Mouse (Mus musculus) NIH3T3 (cell line): ENCODE measurements around the gene Satl1.

Source experiments
- DNase-seq: peaks from one replicate; pipeline ENCODE4 v3.0.0-alpha.2; 2012; ENCODE audit warnings: low read depth

Satl1 gene

DNA sequence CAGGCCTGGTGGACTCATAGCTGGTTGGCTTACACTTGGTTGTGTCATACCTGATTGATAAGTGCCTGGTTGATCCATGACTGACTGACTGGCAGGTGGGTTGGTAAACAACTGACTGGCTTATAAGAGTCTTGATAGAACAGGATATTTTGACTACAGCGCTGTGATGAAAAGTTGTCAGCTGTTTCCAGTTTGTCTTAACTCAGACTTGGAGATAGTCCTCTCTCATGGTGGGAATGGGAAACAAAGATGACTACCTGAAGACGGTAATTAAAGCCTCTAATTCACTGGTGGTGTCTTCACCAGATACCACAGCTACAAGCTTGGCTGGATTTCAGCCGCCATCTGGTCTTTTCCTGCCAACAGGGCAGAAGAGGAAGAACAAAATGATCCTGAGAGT lies at the start of gene Satl1:
Gene Satl1, minus strand, starts transcription at position 101 of the 400 bp plus-strand sequence.
- no peak for DNase-seq

DNA sequence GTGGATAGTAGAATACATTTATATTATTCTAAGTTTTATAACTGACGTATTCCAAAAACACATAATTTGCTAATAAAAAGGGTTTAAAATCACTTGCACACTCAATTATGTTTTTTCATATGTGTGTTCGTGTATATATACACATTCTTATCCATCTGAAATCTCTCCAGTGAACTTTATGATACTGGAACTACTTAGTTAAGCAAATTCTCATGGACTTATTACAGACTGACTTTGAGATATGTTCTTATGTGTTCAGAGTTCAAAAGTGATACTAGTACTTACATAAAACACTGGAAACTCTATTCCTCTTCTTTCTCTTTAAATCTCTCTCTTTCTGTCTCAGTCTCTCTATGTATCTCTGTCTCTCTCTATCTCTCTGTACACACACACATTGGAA lies 31.5 kb upstream of the Satl1 start:
- no peak for DNase-seq

DNA sequence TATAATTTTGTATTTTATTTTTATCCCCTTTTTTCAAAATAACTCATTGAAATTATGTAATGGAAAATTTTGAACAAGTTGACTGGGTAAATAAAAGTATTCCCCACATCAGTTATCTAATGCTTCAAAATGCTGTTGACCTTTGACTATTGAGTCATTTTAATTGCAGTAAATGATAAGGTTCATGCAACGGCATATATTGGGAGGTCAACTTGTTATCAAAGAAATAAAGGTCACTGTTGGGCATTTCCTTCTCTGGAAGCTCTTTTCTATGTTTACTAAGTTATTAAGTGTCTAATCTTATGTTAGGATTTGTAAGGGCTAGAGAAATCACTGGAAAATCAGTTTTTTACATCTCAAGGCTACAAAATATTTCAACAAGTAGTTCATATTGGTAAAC lies 31.0 kb upstream of the Satl1 start:
- DNase-seq = no peak

DNA sequence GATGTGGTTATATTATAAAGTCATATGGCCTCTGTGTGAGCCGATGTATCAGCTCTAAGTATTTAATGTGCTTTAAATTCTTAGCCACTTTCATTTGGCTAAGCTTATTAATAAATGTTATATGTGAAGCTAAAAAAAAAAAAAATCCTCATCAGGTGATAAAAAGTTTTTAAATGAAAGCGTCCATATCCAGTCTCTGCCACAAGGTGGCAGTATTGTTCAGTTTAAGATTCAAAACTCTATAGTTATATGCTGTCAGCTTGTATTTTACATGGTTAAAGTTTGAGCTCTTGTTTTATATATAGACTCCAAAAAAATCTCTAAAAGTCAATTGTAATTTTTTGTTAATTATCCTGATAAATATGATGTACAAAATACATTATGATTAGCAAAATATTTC lies 16.4 kb upstream of the Satl1 start:
- peak; percentile 73 for DNase-seq

DNA sequence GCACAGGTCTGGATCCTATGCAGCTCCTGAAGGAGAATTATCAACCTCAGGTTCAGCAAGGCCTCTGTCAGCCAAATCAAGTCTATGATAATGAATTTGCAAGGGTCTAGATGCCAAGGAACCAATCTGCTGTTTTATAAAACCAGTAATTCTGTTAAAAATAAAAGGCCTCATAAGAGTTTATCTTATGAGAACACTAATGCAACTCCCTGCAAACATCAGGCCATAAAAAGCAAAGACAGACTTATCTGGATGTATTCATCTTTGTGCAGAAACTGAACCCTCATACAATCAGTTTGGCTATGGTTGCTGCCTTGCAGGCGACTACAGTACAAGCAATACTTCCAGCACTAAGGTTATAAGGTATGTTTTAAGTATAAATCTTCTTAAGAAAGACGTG lies 5.7 kb upstream of the Satl1 start:
- no peak for DNase-seq

DNA sequence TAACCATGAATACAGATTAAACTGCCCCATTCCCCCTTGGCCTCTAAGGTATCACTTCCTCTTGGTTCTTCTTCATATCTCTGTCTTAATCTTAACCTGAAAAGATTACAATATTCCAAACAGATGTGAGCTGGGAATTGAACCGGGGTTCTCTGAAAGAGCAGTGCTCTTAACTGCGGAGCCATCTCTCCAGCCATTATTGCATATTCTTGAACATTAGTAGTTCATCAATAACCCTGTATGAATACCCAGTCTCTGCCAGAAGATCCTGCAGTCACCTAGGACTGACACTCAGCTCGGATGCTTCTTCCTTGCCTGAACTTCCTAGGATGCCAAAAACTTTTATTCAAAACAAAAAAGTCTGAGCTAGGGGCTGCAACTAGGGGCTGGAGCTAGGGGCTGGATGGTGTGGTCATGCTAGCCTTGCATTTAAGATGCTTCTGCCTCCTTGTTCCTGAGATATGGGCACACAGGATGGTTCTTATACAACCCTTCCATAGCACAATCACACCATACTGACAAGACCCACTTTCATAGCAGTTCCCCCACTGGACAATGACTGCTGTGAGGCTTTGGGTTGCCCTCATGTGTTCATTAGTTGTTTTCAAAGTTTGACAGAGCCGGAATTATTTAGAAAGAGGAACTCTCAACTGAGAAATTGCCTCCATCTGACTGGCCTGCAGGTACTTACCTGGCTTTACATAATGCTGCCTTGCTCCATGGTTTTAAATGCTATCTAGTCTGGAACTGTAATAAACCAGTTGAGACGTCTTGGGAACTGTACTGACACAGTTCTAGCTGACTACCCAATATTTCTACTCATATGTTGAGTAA lies 35.8 kb downstream of the Satl1 start:
- DNase-seq = peak; percentile 69

DNA sequence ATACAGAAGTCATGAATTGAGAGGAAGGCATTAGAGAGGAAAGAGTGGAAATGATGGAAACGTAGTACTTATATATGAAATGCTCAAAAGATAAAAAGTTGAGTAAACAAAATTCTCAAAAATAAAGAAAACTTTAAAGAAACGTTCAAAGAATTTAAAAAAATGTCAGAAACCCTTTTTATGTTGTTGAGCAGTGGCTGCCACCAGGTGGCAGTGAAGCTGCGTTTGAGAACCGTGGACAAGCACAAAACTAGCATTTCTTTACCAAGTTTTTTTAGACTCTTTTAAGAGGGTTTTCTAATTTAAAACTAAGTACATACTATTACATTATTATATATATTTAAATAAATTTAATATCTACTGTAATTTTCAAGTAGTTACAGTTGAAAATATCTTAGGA lies 38.2 kb downstream of the Satl1 start:
- DNase-seq = peak; percentile 44

DNA sequence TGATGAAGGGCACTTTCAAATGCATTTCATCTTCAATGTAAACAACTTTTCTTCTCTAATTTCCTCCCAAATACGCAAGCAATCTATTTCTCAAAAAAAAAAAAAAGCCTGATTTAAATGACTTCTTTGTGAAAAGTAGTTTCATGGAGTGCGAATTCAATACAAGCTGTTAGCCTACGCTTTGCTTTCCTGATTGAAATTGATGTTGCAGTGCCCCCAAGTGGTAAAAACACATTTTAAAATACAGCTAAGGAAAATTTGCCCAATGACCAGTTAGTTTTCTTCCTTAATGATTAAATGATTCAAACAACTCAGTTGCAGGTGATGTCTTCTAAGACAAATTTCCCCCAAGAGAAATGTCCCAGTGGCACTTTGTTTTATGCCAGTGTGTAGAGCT lies 58.2 kb downstream of the Satl1 start:
- peak; percentile 54 for DNase-seq

DNA sequence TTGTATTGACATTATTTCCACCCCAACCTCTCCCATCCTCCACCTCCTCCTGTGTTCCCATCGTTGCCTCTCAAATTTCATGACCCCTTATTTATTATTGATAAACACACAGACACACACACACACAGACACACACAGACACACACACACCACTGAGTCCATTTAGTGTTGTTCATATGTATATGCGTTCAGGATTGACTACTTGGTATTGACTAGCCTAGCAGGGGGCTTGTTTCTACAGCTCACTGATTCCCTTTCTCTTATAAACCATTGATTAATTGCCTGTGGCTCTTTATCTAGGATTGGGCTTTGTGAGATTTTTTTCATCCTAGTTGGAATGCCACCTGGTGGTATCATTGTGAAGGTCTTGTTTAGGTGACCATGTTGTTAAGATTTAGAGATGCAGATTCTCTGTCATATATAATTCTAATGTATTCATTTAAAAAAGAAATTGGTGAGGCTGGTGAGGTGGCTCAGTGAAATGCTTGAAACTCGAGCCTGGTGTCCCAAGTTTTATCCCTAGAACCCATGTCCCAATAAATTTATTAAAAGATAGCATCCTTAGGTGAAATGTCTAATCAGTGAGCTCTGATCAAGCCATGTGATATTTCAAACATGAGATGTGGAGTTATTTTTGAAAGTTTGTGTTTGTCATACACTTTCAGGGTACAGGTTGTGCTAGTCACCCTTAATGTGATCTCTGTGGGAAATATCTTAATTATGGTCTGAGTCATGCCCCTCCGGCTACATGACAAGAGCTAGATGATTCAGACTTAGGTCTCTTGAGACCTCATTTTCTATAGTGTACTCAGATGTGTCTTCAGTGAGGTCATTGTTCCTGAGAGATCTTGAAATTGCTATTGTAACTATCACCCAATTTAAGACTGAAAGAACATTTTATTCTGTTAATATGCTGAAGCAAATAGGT lies 58.8 kb downstream of the Satl1 start:
- DNase-seq = peak; percentile 54

DNA sequence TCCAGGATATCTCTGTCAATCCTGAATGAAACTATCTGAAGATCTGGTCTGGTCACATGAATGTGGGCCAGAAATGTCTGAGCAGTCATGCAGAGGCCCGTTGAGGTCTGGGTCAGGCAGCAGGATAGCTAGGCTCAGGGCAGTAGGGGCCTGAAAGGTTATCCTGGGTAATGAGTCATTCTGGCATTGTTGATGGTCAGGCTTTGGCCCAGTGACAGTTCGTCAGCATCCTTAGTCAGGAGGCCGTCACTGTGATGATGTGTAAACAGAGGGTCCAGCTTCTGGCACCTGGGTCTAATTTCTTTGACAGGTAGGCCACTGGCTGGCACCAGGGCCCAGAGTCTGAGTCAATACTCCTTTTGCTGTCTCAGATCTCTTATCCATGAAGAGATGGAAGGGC lies 67.1 kb downstream of the Satl1 start:
- no peak for DNase-seq
